Mouse (Mus musculus): ENCODE results near the gene Eya2. TPM values are rescaled to one million over a fixed set of nuclear protein-coding genes. Genes with fewer than 3 reads are reported as not detected.
"Not testable (repeated sequence)": the region's sequence is repeated elsewhere in the genome, so short reads cannot be mapped to it uniquely, and the experiment has no call there.

Eya2 gene
- polyA plus RNA-seq, 1 experiment from 2014 or later = 41.9 TPM

- no peak for DNase-seq (ENCODE audit: low spot score)
- no peaks in the 10 kb centered on the region for H3K4me1 ChIP-seq
- peaks cover 97% of the 10 kb centered on the region for H3K36me3 ChIP-seq (replicated peaks)
- WGBS = 75% methylated on average over 8 of the region's 8 CpGs
- H3K9me3 ChIP-seq = no peaks in the 10 kb centered on the region
- H3K27ac ChIP-seq (replicated peaks) = no peak overlapping the region
- H3K4me3 ChIP-seq = no peak overlapping the region
- H3K27me3 ChIP-seq (replicated peaks; ENCODE audit: low read depth, poor library complexity, severe bottlenecking) = no peaks in the 10 kb centered on the region
Measured at GRCm38 (mm10) chr2:165797876-165798275, 203.0 kb downstream of the Eya2 start.

GRCm38 (mm10) chr2:165800174-165800573 is 205.3 kb downstream of the Eya2 start:
- not testable (repeated sequence) for DNase-seq (ENCODE audit: low spot score); H3K27me3 ChIP-seq (replicated peaks; ENCODE audit: low read depth, poor library complexity, severe bottlenecking); H3K9me3 ChIP-seq; H3K27ac ChIP-seq (replicated peaks); H3K4me3 ChIP-seq; H3K4me1 ChIP-seq
- WGBS = 91% methylated on average over 3 of the region's 3 CpGs
- H3K36me3 ChIP-seq (replicated peaks) = peaks cover 98% of the 10 kb centered on the region

GRCm38 (mm10) chr2:165808179-165808975 is 213.5 kb downstream of the Eya2 start:
- Histone ChIP-seq H3K27ac (replicated peaks) (no peak overlapping the region), H3K9me3 (no peaks in the 10 kb centered on the region), H3K27me3 (replicated peaks; ENCODE audit: low read depth, poor library complexity, severe bottlenecking) (no peaks in the 10 kb centered on the region), H3K36me3 (replicated peaks) (peaks cover 99% of the 10 kb centered on the region), H3K4me1 (peaks cover 3% of the 10 kb centered on the region; the same call in 1 of the 2 replicates), H3K4me3 (no peak overlapping the region)
- 95% methylated on average over 12 of the region's 12 CpGs for WGBS
- DNase-seq (ENCODE audit: low spot score) = no peak

GRCm38 (mm10) chr2:165809091-165809490 is 214.3 kb downstream of the Eya2 start:
- no peaks in the 10 kb centered on the region for H3K27me3 ChIP-seq (replicated peaks; ENCODE audit: low read depth, poor library complexity, severe bottlenecking)
- H3K4me3 ChIP-seq = no peak overlapping the region
- no peaks in the 10 kb centered on the region for H3K9me3 ChIP-seq
- 91% methylated on average over 5 of the region's 5 CpGs for whole genome bisulfite sequencing
- DNase-seq (ENCODE audit: low spot score) = no peak
- peaks cover 3% of the 10 kb centered on the region; the same call in 1 of the 2 replicates for H3K4me1 ChIP-seq
- H3K36me3 ChIP-seq (replicated peaks) = peaks cover 100% of the 10 kb centered on the region
- no peak overlapping the region for H3K27ac ChIP-seq (replicated peaks)

- Histone ChIP-seq H3K9me3 (no peaks in the 10 kb centered on the region), H3K27ac (replicated peaks) (no peak overlapping the region), H3K27me3 (replicated peaks; ENCODE audit: low read depth, poor library complexity, severe bottlenecking) (no peaks in the 10 kb centered on the region), H3K36me3 (replicated peaks) (peaks cover 100% of the 10 kb centered on the region), H3K4me3 (no peak overlapping the region), H3K4me1 (peaks cover 3% of the 10 kb centered on the region; the same call in 1 of the 2 replicates)
- DNase-seq (ENCODE audit: low spot score) = no peak
- 84% methylated on average over 5 of the region's 5 CpGs for WGBS
Measured at GRCm38 (mm10) chr2:165809901-165810477, 215.2 kb downstream of the Eya2 start.

GRCm38 (mm10) chr2:165811536-165811935 is 216.7 kb downstream of the Eya2 start:
- H3K4me1 ChIP-seq = peaks cover 15% of the 10 kb centered on the region
- H3K27ac ChIP-seq (replicated peaks) = no peak overlapping the region
- no peaks in the 10 kb centered on the region for H3K9me3 ChIP-seq
- no peak overlapping the region for H3K4me3 ChIP-seq
- 66% methylated on average over 5 of the region's 5 CpGs for WGBS
- H3K36me3 ChIP-seq (replicated peaks) = peaks cover 100% of the 10 kb centered on the region
- H3K27me3 ChIP-seq (replicated peaks; ENCODE audit: low read depth, poor library complexity, severe bottlenecking) = no peaks in the 10 kb centered on the region
- DNase-seq (ENCODE audit: low spot score) = peak; percentile 42

GRCm38 (mm10) chr2:165812889-165813288 is 218.1 kb downstream of the Eya2 start:
- no peak for DNase-seq (ENCODE audit: low spot score)
- H3K4me3 ChIP-seq = no peak overlapping the region
- H3K27ac ChIP-seq (replicated peaks) = 0 out of 2 replicates have a peak overlapping the region, but pooled peaks have one; percentile 14
- peaks cover 100% of the 10 kb centered on the region for H3K36me3 ChIP-seq (replicated peaks)
- peaks cover 18% of the 10 kb centered on the region for H3K4me1 ChIP-seq
- H3K9me3 ChIP-seq = no peaks in the 10 kb centered on the region
- no peaks in the 10 kb centered on the region for H3K27me3 ChIP-seq (replicated peaks; ENCODE audit: low read depth, poor library complexity, severe bottlenecking)
- 86% methylated on average over 8 of the region's 8 CpGs for WGBS

- Histone ChIP-seq H3K9me3 (no peaks in the 10 kb centered on the region), H3K4me1 (peaks cover 18% of the 10 kb centered on the region), H3K27me3 (replicated peaks; ENCODE audit: low read depth, poor library complexity, severe bottlenecking) (no peaks in the 10 kb centered on the region), H3K4me3 (no peak overlapping the region), H3K27ac (replicated peaks) (no peak overlapping the region), H3K36me3 (replicated peaks) (peaks cover 100% of the 10 kb centered on the region)
- 92% methylated on average over 26 of the region's 28 CpGs for WGBS
- no peak for DNase-seq (ENCODE audit: low spot score)
Measured at GRCm38 (mm10) chr2:165815103-165815880, 220.5 kb downstream of the Eya2 start.

GRCm38 (mm10) chr2:165817437-165817836 is 222.6 kb downstream of the Eya2 start:
- Histone ChIP-seq H3K36me3 (replicated peaks) (peaks cover 100% of the 10 kb centered on the region), H3K27ac (replicated peaks) (no peak overlapping the region), H3K9me3 (no peaks in the 10 kb centered on the region), H3K27me3 (replicated peaks; ENCODE audit: low read depth, poor library complexity, severe bottlenecking) (no peaks in the 10 kb centered on the region), H3K4me3 (no peak overlapping the region), H3K4me1 (peaks cover 15% of the 10 kb centered on the region; the same call in 1 of the 2 replicates)
- no peak for DNase-seq (ENCODE audit: low spot score)
- WGBS = 95% methylated on average over 10 of the region's 10 CpGs

- peaks cover 100% of the 10 kb centered on the region for H3K36me3 ChIP-seq (replicated peaks)
Measured at GRCm38 (mm10) chr2:165818570-165818969, 223.7 kb downstream of the Eya2 start.

GRCm38 (mm10) chr2:165818985-165819948 is 224.4 kb downstream of the Eya2 start:
- peaks cover 100% of the 10 kb centered on the region for H3K36me3 ChIP-seq (replicated peaks)
- H3K4me3 ChIP-seq = no peak overlapping the region
- no peak overlapping the region for H3K27ac ChIP-seq (replicated peaks)

More at GRCm38 (mm10) chr2:165818570-165818969, 223.7 kb downstream of the Eya2 start:
- H3K4me1 ChIP-seq = peaks cover 15% of the 10 kb centered on the region; the same call in 1 of the 2 replicates
- H3K27ac ChIP-seq (replicated peaks) = no peak overlapping the region
- H3K9me3 ChIP-seq = no peaks in the 10 kb centered on the region
- DNase-seq (ENCODE audit: low spot score) = no peak
- WGBS = 89% methylated on average over 6 of the region's 6 CpGs
- H3K27me3 ChIP-seq (replicated peaks; ENCODE audit: low read depth, poor library complexity, severe bottlenecking) = no peaks in the 10 kb centered on the region
- H3K4me3 ChIP-seq = no peak overlapping the region

More at GRCm38 (mm10) chr2:165818985-165819948, 224.4 kb downstream of the Eya2 start:
- peak; percentile 63 for DNase-seq (ENCODE audit: low spot score)
- 82% methylated on average over 10 of the region's 10 CpGs for WGBS
- Histone ChIP-seq H3K27me3 (replicated peaks; ENCODE audit: low read depth, poor library complexity, severe bottlenecking) (no peaks in the 10 kb centered on the region), H3K9me3 (no peaks in the 10 kb centered on the region), H3K4me1 (peaks cover 15% of the 10 kb centered on the region; the same call in 1 of the 2 replicates)
